Mouse (Mus musculus): ENCODE measurements around the gene Cideb. TPM values are rescaled to one million over a fixed set of nuclear protein-coding genes. Genes with fewer than 3 reads are reported as not detected.

Cideb gene
- total RNA-seq, 1 experiment from 2014 or later: not detected

DNA sequence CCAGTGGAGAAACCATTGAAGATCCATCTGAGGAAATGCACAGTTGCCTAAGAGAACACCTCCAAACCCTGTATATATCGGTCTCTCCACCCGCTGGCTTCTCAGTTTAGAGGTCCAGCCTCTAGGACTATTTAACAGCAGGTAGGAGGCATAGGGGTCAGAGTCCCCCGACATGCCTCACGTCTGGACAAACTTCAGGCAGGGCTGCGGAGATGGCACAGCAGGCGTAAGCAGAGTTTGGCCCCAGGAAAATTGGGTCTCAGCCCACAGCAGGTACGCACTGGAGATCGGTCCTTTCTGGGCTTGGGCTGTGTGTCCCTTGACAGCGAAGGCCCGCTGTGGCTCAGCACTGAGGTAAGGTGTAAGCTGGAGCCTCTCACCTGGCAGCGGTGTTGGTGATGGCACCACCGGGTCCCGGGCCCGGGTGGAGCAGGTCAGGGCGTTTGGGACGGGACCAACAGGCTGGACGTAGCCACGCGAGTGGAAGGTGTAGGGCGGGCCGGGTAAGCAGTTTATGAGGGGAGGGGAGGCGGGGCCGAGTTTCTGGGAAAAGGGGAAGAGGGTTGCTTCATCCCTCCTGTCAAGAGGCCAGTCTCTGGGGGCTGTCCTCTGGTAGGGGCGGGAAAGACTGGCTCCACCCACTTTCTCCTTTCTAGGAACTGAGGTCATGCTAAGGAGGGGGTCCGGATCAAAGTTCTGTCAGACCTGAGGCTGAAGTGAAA, 45.1 kb downstream of the Cideb start:
- ATAC-seq (replicated peaks in 1 of 2; ENCODE audit: insufficient read depth in 1 of 2, low FRiP score in 2 of 2, low TSS enrichment in 1 of 2, low read depth in 1 of 2, poor library complexity in 2 of 2, severe bottlenecking in 2 of 2): peak; percentile 73 to 80

DNA sequence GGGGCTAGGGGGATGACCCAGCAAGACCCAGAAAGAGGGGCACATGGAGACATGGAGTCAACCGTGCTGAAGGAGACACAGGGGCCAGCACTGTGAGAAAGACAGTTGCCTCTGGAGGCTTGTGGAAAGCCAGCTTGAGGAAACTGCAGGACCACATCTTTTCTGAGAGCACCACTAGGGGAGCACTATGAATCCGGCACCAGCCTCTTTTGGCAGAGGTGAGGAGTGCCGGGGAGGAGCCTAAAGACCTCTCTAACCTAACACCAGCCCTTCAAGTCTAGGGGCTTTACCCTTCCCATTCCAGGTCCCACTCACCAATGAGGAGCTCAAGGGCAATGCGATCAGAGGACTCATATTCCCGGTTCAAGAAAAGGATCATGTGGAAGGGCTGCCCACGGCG, 46.5 kb downstream of the Cideb start:
- no peak for ATAC-seq (replicated peaks in 1 of 2; ENCODE audit: insufficient read depth in 1 of 2, low FRiP score in 2 of 2, low TSS enrichment in 1 of 2, low read depth in 1 of 2, poor library complexity in 2 of 2, severe bottlenecking in 2 of 2)

DNA sequence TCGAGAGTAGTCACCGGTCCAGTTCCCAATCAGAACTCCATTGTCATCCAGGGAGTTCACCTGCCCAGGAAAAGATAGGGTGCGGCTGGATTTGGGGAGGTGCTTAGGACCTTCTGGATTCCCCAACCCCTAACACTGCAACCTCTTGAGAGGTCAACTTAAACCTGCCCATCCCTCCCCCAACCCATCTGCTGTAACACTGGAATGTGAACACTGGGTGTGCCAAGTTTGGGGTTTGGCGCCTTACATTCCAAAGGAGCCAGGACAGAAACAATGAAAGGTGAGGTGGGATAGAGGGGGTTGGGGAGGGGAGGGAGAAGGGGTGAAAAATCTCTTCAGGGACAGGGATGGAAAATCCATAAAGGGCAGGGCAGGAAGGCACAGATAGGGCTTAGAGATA, 48.7 kb downstream of the Cideb start:
- no peak for ATAC-seq (replicated peaks in 1 of 2; ENCODE audit: insufficient read depth in 1 of 2, low FRiP score in 2 of 2, low TSS enrichment in 1 of 2, low read depth in 1 of 2, poor library complexity in 2 of 2, severe bottlenecking in 2 of 2)

DNA sequence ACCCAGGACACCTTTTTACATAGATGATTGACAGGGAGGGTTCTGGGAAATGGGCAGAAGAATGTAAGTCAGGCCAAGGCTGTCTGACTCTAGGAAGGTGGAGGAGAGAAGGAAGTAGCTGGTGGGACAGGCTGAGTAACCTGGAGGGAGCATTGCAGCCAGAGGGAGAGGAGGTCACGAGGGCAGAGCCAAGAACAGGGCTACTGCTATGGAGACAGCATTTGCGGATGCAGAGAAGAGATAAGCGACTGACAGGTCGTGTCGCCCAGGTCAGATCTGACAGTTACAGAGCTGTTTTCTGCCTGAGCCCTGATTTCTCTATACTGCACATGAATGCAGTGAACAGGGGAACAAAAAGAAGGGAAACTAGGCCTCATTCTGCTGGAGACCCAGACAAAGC, 50.9 kb downstream of the Cideb start:
- no peak for ATAC-seq (replicated peaks in 1 of 2; ENCODE audit: insufficient read depth in 1 of 2, low FRiP score in 2 of 2, low TSS enrichment in 1 of 2, low read depth in 1 of 2, poor library complexity in 2 of 2, severe bottlenecking in 2 of 2)

DNA sequence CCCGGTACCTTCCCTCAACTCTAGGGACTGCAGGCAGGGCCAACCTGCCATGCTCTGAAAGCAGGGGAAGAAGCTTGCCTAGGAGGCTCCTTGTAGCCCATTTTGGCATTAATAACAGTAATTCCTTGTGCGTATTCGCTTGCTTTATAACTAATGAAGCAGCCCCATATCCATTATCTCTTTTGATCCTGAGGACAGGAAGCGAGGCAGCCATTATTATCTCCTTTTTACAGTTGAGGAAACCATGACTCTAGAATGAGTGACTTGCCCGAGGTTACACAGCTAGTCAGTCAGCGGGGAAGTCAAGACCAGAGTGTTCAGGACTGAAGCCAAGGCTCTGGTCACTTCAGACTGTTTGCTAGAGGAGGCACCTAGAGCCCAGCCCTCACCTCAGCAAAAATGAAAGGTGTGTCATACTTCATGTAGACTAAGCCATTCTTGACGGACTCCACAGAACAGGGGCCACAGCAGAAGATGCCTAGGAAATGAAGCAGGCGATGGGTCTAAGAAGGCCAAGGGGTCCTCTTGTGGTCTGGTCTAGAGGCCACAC, 52.1 kb downstream of the Cideb start:
- no peak for ATAC-seq (replicated peaks in 1 of 2; ENCODE audit: insufficient read depth in 1 of 2, low FRiP score in 2 of 2, low TSS enrichment in 1 of 2, low read depth in 1 of 2, poor library complexity in 2 of 2, severe bottlenecking in 2 of 2)

Other genes starting within 250 kb of the Cideb start
- gene Cpne6, start 248.0 kb downstream of the Cideb start, total RNA-seq (2017): not detected in 2 replicates
- not detected in 2 replicates for gene Nrl, start 233.5 kb downstream of the Cideb start, total RNA-seq (2017)
- gene Pck2, start 218.2 kb downstream of the Cideb start, total RNA-seq (2017): 50.8 and 58.0 TPM in 2 replicates
- 47.6 and 53.3 TPM in 2 replicates for gene Dcaf11, start 198.5 kb downstream of the Cideb start, total RNA-seq (2017)
- gene A730061H03Rik, start 198.1 kb downstream of the Cideb start, total RNA-seq (2017): 3.4 TPM in 1 of 2 replicates, not detected in the other
- not detected in 2 replicates for gene Fitm1, start 182.8 kb downstream of the Cideb start, total RNA-seq (2017)
- 367 and 390 TPM in 2 replicates for gene Psme1, start 180.3 kb downstream of the Cideb start, total RNA-seq (2017)
- 8.5 and 8.9 TPM in 2 replicates for gene Emc9, start 173.2 kb downstream of the Cideb start, total RNA-seq (2017)
- gene Psme2, start 167.3 kb downstream of the Cideb start, total RNA-seq (2017): 189 and 244 TPM in 2 replicates
- 11.5 and 19.8 TPM in 2 replicates for gene Rnf31, start 166.8 kb downstream of the Cideb start, total RNA-seq (2017)
- gene Irf9, start 154.9 kb downstream of the Cideb start, total RNA-seq (2017): 61.3 and 91.7 TPM in 2 replicates
- gene Rec8, start 140.4 kb downstream of the Cideb start, total RNA-seq (2017): 15.4 and 17.9 TPM in 2 replicates
- gene Ipo4, start 122.5 kb downstream of the Cideb start, total RNA-seq (2017): 14.3 and 35.2 TPM in 2 replicates
- 1.8 and 8.2 TPM in 2 replicates for gene Gm49378, start 120.6 kb downstream of the Cideb start, total RNA-seq (2017)
- 48.5 and 55.1 TPM in 2 replicates for gene Tm9sf1, start 114.7 kb downstream of the Cideb start, total RNA-seq (2017)
- gene Tssk4, start 108.3 kb downstream of the Cideb start, total RNA-seq (2017): 0.40 and 0.94 TPM in 2 replicates
- 29.1 and 31.1 TPM in 2 replicates for gene Mdp1, start 98.0 kb downstream of the Cideb start, total RNA-seq (2017)
- gene Gmpr2, start 86.5 kb downstream of the Cideb start, total RNA-seq (2017): 30.7 and 38.3 TPM in 2 replicates
- 209 and 317 TPM in 2 replicates for gene Nedd8, start 86.3 kb downstream of the Cideb start, total RNA-seq (2017)
- 27.3 and 34.1 TPM in 2 replicates for gene Tinf2, start 76.6 kb downstream of the Cideb start, total RNA-seq (2017)
- gene Tgm1, start 44.5 kb downstream of the Cideb start, total RNA-seq (2017): 1.3 and 5.8 TPM in 2 replicates
- gene Rabggta, start 36.2 kb downstream of the Cideb start, total RNA-seq (2017): 17.2 and 17.9 TPM in 2 replicates
- gene Dhrs1, start 12.8 kb downstream of the Cideb start, total RNA-seq (2017): 25.3 TPM in 2 replicates
- 16.6 and 20.9 TPM in 2 replicates for gene Nop9, start 12.8 kb downstream of the Cideb start, total RNA-seq (2017)
- gene Ltb4r2, start 3.0 kb upstream of the Cideb start, total RNA-seq (2017): 0.60 and 0.63 TPM in 2 replicates
- gene Ltb4r1, start 7.5 kb upstream of the Cideb start, total RNA-seq (2017): 4.0 and 11.2 TPM in 2 replicates
- gene Adcy4, start 25.6 kb upstream of the Cideb start, total RNA-seq (2017): 1.0 and 2.2 TPM in 2 replicates
- gene Ripk3, start 30.4 kb upstream of the Cideb start, total RNA-seq (2017): 23.8 and 47.9 TPM in 2 replicates
- 0.31 and 0.35 TPM in 2 replicates for gene Nfatc4, start 64.7 kb upstream of the Cideb start, total RNA-seq (2017)
- 13.0 and 13.1 TPM in 2 replicates for gene Nynrin, start 95.6 kb upstream of the Cideb start, total RNA-seq (2017)
- gene Cbln3, start 125.9 kb upstream of the Cideb start, total RNA-seq (2017): 0.05 TPM in 1 of 2 replicates, not detected in the other
- gene Khnyn, start 126.5 kb upstream of the Cideb start, total RNA-seq (2017): 40.6 and 50.5 TPM in 2 replicates
- 10.3 and 27.3 TPM in 2 replicates for gene Sdr39u1, start 141.8 kb upstream of the Cideb start, total RNA-seq (2017)
- 0.88 TPM in 1 of 2 replicates, not detected in the other for gene Cma1, start 186.2 kb upstream of the Cideb start, total RNA-seq (2017)
- gene Cma2, start 192.5 kb upstream of the Cideb start, total RNA-seq (2017): not detected in 2 replicates